Mouse (Mus musculus) left cerebral cortex, postnatal 25 days (tissue): ENCODE data around the gene Gpr3. TPM values are rescaled to one million over a fixed set of nuclear protein-coding genes. Genes with fewer than 3 reads are reported as not detected.

Experiments used
- DNase-seq, 2 experiments: peaks; one replicate each; pipeline ENCODE4 v3.0.0; 2022; ENCODE audit warnings: low spot score in 2 of 2, mixed read lengths in 1 of 2
- intact Hi-C: fragments of 180-260 bp; cut with DNase I; formaldehyde crosslinking; loops from one replicate; pipeline ENCODE4 v1.15.1; 2025
- total RNA-seq, 2 experiments: library from RNA; stranded (reverse); gene quantifications; 2 replicates each; pipeline ENCODE4 v1.2.3; 2021

Gene Gpr3
- total RNA-seq, 2 experiments from 2014 or later = 10.1 to 13.0 TPM

DNA sequence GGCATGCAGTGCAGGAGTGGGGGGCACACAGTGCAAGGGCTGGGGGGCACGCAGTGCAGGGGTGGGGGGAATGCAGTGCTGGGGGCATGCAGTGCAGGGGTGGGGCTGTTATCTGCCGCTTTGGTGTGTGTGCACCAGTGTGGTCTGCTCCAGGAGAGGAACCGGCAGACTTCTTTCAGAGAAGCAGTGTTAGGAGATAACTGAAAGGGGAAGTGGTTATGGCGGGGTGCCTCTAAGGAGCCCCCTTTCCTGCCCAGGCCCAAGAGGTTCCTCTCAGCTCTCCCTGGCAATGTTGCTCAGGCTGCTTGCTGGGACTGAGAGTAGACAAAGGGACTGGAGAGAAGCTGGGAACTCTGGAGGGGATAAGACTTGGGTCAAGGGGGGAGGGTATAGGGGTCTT, 25.6 kb upstream of the Gpr3 start:
- intact Hi-C loops = no loop called here

DNA sequence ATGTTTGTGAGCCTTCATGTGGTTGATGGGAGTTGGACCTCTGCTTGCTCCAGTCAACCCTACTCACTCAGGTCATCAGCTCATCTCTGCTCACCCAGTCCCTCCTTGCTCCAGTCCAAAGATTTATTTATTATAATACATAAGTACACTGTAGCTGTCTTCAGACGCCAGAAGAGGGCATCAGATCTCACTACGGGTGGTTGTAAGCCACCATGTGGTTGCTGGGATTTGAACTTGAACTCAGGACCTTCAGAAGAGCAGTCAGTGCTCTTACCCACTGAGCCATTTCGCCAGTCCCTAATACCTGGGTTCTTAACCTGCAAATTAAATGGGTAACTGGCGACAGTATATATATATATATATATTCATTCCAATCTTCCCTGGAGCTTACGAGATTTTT, 23.1 kb upstream of the Gpr3 start:
- intact Hi-C loops = no loop called here
- DNase-seq = no peak

More for the DNA sequence above, 25.6 kb upstream of the Gpr3 start:
- DNase-seq = peak in 1 of 2 experiments; percentile 28

DNA sequence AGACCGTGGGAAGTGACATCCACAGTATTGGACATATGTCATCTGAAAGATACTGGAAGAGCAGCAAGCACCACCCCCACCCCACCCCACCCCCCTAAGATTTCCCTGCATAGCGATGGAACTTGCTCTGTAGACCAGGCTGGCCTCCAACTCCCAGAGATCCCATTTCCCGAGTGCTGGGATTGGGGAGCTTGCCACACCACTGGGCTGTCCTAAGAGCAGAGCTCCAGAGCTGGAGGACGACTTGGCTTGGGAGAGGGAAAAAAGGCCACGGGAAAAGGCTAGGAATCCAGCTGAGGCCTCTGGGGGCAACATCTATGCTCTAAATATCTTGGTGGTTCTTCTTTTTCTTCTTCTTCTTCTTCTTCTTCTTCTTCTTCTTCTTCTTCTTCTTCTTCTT, 22.4 kb upstream of the Gpr3 start:
- DNase-seq = no peak
- intact Hi-C loops = loop anchor here (5.0 kb wide), 1 partner anchor 63 kb away; no protein-coding TSS in a partner anchor

DNA sequence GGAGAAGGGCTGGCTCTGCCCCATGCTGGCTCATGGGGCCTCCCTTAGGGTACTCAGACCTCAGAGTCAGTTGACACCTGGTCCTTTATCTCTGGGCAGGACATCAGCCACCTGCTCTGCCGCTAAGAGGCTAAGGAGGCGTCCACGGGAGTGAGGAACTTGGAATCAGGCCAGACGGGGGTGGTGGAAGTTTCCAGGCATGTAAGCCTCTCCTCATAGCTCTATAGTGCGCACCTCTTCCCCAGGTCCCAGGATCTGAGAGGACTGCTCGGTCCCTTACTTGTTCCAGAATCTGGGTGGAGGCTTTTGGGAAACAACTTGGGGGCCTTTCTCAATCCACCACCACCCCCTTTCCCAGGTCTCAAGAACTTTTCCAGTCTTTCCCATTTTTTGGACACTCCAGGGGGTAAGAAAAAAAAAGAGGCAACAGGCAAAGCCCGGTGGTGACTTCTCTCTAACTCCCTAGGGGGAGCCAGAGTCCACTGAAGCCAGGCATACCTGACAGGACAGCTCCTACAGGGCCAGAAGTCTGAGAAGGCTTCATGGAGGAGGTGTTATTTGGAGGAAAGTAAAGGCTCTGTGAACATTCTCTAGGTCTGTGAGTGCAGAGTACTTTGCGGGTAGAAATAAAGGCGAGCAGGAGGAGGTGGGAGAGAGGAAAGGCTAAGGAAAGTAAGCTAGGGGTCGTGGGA, 21.1 kb upstream of the Gpr3 start:
- intact Hi-C loops = loop anchor here (5.0 kb wide), 1 partner anchor 64 kb away; no protein-coding TSS in a partner anchor
- DNase-seq = peak in 1 of 2 experiments; percentile 35

DNA sequence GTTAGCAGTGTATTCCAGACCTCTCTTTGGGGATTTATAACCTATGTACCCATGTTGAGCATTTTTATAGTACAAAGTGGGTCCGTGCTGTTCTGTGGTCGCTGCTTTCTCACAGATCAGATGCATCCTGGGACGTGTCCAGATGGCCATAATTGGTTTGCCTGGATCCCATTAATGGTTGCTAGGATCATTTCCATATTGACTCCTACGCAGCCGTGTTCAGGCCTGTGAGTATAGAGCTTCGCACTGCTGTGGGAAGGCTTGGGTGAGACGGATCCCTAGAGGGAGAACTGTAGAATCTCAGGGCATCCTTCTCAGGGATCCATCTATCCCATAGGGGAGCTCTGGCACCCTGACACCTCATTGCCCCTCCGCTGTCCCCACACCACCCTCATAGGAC, 17.2 kb upstream of the Gpr3 start:
- no peak for DNase-seq
- intact Hi-C loops = no loop called here

DNA sequence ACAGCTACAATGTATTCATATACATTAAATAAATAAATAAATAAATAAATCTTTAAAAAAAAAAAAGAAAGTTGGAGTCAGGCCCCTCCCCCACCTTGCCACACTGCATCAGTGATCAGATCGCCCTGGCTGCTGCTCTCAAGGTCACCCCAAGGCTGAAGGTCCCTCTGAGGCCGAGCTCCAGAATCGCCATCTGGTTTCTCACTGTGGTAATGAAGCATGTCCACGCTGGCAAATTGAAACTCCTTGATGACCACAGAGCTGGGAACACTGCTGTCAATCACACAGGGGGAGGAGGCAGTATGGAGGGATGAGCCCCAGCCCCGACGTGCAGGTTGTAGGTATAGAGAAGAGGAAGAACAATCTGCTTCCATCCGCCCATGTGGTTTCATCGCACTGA, 15.3 kb upstream of the Gpr3 start:
- intact Hi-C loops = no loop called here
- no peak for DNase-seq

DNA sequence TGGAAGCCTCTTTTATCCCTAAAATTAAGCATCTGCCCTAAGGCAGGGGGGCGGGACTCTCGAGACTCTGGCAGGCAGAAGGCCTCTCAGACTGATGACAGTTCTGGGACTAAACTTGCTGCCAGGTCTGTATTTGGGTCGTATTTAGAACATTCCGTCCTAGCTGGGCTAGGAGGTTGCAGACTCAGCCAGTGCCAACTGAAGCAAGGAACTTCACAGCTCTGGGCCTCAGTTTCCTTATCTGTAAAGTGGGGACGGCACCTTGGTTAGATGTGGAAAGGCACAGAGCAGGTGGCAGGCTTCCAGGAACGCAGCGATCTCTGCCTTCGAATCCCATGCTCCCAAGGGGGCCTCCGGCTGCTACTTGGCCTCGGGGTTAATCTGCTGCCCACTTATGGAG, 13.7 kb upstream of the Gpr3 start:
- DNase-seq = no peak
- intact Hi-C loops = no loop called here

DNA sequence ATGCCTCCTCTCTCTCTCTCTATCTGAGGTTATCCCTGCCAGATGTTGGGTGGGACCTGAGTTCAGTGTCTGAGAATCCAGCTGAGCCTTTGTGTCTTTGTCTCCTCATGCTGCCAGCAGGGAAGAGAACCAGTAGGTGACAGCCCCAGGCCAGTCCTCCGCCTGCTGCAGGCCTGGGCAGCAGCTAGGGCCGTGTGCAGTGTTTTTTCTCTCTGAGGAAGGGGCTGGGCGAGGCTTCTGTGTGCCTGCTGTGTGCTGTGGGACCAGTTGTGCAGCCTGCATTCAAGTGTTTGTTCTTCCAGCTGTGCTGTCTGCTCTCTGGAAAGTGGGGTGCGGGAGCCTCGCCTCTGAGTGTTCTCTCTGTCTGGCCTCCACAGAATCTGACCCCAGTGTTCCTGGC, 11.5 kb upstream of the Gpr3 start:
- DNase-seq = no peak
- intact Hi-C loops = no loop called here

DNA sequence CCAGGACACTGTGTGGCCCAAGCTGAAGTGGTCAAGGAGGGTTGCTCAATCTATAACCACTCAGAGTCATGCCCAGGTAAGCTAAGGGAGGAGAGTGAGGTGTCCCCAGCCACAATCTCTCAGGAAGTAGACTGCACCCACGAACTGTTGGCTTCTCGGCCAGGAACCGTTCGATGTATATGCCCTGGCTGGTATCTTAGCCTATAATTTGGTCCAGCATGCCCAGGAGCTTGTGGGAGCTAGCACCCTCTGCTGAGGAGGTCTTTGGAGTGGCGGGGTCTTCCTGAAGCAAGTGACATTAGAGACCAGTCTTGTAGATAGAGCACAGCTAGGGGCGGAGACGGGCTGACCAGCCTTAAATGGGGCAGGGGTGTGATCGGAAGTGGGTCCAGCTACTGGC, 9.4 kb upstream of the Gpr3 start:
- intact Hi-C loops = no loop called here
- no peak for DNase-seq

DNA sequence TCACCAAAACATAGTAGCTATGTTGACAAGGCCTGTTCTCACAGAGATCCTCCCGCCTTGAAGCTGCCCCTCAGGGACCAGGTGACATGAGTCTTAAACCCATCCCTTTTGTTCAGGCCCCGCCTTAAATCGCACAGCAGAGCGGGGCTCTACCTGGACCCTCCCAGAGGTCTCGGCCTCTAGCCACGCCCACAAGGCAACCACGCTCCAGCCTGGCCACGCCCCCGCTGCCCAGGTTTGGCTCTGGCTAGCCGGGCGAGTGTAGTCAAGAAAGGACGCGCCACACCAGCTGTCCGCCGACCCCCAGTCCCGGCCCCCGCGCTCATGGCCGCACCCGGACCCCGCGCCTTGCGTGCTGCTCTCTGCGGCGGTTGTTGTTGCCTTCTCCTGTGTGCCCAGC, 8.3 kb upstream of the Gpr3 start:
- intact Hi-C loops = no loop called here
- DNase-seq = no peak

DNA sequence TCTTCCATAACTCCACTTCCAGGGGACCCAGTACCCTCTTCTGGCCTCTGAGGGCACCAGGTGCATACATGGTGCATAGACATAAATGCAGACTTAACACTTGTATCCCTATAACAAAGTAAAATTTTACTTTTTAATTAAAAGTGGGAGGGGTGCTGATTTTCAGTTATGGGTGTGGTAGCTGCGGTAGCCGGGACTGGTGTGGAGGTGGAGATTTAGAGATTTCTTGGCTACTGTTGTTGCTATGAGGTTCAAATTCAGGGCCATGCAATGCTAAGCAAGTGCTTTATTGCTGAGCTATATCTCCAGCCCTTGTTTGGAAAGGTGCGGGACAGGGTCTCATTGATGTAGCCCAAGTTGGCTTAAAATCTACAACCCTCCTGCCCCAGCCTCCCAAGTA, 6.4 kb upstream of the Gpr3 start:
- no peak for DNase-seq
- intact Hi-C loops = no loop called here

DNA sequence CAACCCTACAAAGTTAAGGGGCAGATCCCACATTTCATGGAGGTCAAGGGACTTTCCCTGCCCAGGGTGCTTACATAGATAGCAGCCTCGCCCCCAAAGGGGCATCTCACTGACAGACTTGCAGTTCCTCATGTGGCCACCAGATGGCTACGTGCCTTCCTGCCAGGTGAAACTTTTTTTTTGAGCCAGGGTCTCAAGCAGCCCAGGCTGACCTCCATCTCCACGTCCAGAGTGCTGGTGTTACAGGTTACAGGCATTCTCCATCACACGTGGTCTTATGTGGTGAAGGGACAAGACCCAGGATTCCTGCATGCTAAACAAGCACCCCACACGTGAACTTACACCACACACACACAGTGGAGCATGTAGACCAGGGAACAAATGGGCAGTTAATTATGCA, 5.3 kb upstream of the Gpr3 start:
- DNase-seq = peak; percentile 55 to 59
- intact Hi-C loops = no loop called here

DNA sequence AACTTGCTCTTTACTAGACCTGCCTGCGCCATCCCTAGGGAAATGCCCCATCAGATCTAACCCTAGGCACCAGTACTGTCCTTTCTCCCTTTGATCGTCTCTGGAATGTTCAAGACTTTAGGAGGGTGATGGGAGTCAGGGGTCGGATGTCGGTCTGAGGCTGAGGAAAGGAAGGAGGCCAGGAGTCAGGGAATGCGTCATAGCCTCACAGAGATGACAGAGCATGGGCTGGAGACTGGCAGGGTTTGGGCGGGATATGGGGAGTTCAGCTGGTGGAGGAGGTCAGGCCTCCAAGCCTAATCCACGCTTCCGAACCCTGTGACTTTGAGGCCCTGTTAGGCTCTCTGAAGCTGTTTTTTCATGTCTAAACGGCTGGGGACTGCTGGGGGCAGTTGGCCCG, 1.3 kb upstream of the Gpr3 start:
- intact Hi-C loops = loop anchor here (2.0 to 5.0 kb wide), 2 partner anchors 205 to 271 kb away; no protein-coding TSS in a partner anchor
- no peak for DNase-seq

DNA sequence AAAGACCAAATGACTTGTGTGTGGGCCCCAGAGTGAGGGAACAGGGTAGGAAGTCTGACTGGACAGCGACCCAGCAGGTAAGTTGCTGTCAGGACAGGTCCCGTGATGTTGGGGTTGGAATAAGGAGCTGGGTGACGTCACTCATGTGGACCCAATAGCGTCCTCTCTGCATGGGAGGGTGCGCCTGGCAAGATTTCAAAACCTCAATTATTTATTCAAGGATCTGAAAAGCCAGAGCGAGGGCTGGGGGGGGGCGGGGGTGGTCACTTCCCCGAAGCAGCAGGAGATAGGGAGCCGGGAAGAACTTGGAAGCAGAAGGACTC, 893 bp upstream of the Gpr3 start:
- intact Hi-C loops = loop anchor here (2.0 to 5.0 kb wide), 2 partner anchors 204 to 271 kb away; no protein-coding TSS in a partner anchor
- peak in 1 of 2 experiments; percentile 71 for DNase-seq

DNA sequence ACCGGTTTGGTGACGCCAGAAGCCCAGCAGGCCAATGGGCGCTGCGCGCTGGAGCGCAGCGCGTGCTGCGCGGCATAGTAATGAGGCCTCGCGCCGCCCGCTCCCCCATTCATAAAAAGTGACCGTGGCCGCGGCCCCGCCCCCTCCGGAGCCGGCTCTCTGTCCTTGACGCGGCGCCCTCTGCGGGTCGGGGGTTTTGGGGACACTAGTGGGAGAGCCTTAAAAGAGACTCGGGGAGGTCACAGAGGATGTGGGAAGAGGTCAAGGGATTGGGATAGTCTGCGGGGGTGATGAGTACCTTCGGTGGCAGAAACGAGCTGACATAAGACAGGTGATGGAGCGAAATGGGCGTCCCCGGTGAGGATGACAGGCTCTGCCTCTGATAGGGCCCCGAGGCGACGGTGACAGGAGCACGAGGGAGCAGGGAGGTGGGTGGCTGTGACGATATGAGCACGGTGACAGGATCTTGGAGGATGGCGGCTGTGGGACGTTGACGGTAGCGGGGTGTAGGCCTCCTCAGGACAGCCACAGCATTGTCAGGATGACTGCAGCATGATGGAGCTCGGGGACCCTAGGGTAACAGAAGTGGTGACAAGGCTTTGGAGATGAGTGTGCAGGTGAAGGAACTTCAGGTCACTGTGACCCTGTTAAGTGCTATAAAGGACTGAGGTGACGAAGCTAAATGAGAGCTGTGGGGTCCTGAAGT, 379 bp upstream of the Gpr3 start:
- peak; percentile 84 to 85 for DNase-seq
- intact Hi-C loops = loop anchor here (2.0 to 5.0 kb wide), 2 partner anchors 204 to 270 kb away; no protein-coding TSS in a partner anchor

DNA sequence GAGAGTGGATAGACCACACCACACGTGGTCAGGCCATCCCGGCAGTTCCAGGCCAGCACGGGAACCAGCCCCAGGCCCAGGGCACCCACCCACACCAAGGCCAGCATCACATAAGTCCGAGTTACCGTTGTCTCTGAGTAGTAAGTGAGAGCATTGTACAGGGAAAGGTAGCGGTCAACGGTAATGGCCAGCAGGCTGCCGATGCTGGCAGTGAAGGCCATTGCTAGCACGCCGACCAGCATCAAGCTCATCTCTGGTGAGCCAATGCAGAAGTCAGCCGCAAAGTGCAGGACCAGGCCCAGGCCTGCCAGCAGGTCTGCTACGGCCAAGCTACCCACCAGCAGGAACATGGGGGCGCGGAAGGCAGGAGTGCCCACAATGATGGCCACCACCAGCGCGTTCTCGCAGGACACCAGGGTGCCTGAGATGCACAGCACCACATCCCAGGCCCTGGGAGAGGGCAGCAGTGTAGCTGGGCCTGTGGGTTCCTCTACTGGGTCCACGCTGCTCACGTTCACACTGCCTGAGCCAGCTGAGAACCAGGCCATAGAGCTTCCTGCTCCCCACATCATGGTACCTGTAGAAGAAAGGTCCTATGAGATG, 1.4 kb downstream of the Gpr3 start:
- no peak for DNase-seq
- intact Hi-C loops = loop anchor here (5.0 kb wide), 1 partner anchor 269 kb away; no protein-coding TSS in a partner anchor

DNA sequence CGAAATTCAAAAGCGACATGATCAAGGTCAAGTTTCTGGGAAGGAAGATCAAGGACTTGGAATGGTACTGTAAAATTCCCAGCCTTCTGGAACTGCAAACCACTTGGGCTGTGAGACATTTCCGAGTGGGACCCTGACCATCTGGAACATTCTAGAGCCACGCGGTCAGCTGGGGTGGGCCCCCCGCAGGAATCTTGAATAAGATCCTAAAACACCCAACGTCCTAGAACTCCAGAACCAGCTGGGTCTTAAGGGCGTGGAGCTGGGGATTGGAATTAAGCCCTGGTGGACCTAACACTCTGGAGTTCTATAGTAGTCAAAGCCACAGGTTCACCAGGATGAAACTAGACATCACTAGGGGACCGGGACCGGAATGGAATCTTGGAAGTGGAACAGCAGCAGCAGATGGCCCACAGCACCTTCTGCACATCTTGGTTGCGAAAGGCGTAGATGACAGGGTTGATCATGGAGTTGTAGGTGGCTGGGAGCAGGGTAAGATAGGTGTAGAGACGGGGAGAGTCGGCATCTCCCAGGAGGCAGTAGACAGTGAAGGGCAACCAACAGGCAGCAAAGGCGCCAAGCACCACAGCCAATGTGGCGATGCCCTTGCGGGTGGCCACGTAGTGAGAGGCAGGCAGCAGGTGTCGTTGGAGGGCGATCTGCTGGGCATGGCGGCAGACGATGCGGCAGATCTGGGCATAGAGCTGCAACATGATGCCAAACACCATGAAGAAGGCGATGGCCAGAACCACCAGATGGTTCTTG, 2.1 kb downstream of the Gpr3 start:
- no peak for DNase-seq
- intact Hi-C loops = loop anchor here (5.0 kb wide), 1 partner anchor 268 kb away; no protein-coding TSS in a partner anchor

DNA sequence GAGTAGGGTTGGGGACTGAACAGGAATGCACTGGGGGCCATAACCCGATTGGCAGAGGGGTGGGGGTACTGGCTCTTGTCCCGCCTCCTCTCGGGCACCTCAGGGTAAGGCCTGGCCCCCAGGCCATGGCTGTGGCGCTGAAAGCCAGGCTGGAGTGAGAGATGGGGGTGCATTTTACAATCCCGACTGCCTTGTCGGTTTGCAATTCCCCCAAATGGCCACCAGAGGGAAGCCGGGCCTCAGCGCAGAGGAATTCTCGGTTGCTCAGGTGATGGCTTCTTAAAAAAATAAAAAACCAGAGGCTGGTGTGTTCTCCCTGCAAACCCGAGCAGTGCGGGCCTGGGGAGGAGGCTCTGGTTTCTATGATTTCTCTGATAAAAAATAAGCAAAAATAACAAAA, 3.0 kb downstream of the Gpr3 start:
- intact Hi-C loops = loop anchor here (1.0 kb wide), 1 partner anchor 88 kb away; no protein-coding TSS in a partner anchor
- peak; percentile 53 to 73 for DNase-seq

DNA sequence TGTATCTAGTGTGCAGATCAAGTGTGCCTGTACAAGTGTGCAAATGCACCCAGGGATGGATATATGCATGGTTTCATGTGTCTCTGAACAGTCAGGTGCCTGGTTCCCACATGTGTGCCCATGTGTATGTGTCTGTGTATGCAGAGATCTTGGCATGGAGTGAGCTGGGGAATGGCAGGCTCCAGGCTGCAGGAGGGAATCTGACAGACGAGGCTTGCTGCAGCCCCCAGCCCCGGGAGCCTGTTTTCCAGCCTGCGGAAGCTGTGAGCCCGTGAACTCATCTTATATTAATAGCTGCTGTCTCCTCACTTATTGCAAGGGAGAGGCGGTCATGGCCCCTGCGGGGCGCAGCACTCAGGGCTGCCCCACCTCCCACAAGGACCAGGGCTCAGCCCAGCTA, 8.0 kb downstream of the Gpr3 start:
- intact Hi-C loops = no loop called here
- no peak for DNase-seq

DNA sequence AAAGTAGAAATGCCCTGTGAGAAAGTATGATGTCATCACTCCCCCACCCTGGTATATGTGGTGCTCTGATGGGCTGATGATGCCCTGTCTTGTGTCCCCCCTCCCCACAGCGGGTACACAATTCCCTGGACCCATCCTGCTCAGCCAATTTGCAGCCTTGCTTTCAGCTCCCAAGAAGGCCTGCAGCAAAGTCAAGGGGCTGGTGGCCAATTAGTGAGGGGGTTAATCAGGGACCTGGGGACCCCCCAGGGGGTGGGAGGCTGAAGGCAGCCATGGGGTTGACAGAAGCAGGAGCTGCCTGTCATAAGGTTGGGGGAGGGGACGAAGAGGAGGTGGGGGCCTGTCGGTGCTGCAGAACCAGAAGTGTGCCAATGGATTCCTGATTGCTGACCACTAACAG, 8.7 kb downstream of the Gpr3 start:
- intact Hi-C loops = no loop called here
- DNase-seq = no peak
